Mouse (Mus musculus) cerebellum, adult 11 months (tissue): Measurements from ENCODE around the gene Pnpla2.

Experiments used
- DNase-seq: peaks from one replicate; pipeline ENCODE4 v3.0.0; 2022

The Pnpla2 gene

GRCm38 (mm10) chr7:141468522-141469211, 13.7 kb downstream of the Pnpla2 start:
- no peak for DNase-seq

DNA sequence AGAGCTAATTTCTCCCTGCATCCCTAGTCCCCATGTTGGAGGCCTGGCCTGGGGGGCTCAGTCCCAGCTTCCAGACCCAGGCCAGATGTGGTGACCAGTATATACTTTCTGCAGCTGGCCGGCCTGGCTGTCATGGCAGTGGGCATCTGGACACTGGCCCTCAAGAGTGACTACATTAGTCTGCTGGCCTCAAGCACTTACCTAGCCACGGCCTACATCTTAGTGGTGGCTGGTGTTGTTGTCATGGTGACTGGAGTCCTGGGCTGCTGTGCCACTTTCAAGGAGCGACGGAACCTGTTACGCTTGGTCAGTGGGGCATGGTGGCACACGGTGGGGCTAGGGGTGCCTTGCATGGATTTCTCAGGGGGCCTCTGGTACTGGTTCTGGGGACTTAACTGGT, 14.4 kb downstream of the Pnpla2 start:
- no peak for DNase-seq

GRCm38 (mm10) chr7:141469901-141470636, 15.1 kb downstream of the Pnpla2 start:
- no peak for DNase-seq

GRCm38 (mm10) chr7:141470637-141470944, 15.6 kb downstream of the Pnpla2 start:
- no peak for DNase-seq

DNA sequence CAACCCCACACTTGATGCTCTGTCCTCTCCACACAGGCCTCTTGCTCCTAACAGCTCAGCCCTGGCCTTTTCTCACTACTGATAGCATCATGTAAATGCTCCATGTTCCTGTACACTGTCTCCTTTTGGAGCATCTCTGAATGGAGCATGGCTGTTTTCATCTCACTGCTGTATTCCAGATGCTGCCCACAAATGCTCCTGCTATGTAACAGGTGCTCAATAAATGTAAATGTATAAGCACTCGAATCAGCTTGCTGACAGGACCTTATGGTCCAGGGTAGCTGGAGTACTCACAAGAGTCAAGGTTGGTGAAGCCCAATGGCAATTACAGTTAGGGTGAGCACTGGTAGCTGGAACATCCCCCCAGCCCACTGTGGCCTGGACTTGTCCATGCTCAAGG, 16.2 kb downstream of the Pnpla2 start:
- DNase-seq: no peak

DNA sequence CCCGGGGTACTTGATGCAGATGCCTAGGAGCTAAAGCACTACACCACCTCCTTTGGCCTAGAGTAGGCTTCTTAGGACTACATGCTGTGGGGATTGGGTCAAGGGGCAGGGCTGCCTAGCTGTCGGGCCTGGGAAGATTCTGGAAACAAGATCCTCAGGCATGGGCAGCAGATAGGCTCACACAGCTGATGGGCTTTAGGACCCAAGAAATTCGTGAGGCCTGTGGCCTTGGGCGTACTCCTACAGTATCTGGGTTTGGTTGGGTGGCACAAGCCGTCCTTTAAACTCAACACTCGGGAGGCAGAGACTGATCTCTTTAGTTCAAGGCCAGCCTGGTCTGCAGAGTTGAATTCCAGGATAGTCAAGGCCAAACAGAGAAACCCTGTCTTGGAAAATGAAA, 17.2 kb downstream of the Pnpla2 start:
- DNase-seq: no peak

DNA sequence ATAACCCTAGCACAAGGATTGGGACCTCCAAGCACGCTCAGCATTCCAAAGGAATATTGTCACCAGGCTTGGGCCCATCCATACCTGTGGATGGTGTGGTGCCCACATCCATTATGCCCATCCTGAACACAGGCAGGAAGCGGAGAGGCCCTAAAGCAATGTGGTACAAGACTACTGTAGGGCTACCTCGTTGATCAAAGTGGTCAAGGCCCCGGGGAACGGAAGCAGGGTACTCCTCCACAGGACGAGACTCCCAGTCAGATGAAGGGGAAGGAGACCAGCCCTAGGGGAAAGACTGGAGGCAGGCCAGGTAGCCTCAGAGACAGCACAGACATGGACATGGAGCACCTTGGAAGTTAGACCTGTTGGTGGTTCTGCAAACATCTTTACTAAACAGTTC, 17.8 kb downstream of the Pnpla2 start:
- DNase-seq: no peak

- no peak for DNase-seq
Observed at GRCm38 (mm10) chr7:141474160-141474559, 19.2 kb downstream of the Pnpla2 start.

DNA sequence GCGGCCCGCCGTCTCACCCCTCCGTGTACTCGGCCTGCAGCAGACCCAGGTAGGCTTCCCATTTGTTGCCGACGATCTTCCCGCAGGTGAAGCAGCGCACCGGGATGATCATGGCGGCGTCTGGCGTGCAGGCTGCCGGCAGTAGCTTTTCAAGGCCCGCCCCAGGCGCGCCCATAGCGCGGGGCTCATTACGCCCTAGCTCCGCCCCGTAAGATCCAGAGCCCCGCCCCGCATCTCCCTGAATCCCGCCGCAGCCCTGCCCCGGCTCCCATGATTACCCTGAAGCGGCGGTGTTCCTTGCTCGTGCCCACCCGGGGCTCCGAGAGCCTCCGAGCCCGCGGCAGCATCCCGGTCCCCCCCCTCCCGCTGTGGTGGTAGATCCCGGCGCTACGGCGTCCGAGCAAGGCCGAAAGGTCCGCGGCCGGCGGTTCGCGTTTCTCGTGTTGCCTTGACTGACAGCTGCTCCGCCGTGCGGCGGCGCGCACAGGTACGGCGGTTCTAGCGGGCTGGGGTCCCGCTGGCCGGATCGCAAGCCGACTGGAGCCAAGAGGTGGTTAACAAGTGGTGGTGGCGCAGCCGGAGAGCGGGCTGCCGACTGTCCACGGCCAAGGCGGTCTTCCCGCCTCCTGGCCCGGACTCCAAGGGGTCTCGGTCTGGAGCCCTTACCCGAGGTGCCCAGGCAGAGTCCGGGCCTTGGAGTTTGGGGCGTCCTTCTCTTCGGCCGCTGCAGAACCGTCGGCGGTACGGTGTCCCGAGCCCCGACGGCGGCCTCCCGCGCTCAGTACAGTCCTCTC, 20.2 kb downstream of the Pnpla2 start, which contains the start of the genes Polr2l and Tspan4:
Polr2l (minus strand) TSS at position 122 of the 794 bp plus-strand sequence.
Tspan4 (plus strand) TSS at position 230 of the 794 bp plus-strand sequence.
- peak; percentile 85 for DNase-seq

- DNase-seq: no peak
Observed at GRCm38 (mm10) chr7:141475805-141476158, 20.8 kb downstream of the Pnpla2 start.

- peak; percentile 57 for DNase-seq
Observed at GRCm38 (mm10) chr7:141476226-141476980, 21.4 kb downstream of the Pnpla2 start.

GRCm38 (mm10) chr7:141476981-141477370, 22.0 kb downstream of the Pnpla2 start:
- DNase-seq: no peak

DNA sequence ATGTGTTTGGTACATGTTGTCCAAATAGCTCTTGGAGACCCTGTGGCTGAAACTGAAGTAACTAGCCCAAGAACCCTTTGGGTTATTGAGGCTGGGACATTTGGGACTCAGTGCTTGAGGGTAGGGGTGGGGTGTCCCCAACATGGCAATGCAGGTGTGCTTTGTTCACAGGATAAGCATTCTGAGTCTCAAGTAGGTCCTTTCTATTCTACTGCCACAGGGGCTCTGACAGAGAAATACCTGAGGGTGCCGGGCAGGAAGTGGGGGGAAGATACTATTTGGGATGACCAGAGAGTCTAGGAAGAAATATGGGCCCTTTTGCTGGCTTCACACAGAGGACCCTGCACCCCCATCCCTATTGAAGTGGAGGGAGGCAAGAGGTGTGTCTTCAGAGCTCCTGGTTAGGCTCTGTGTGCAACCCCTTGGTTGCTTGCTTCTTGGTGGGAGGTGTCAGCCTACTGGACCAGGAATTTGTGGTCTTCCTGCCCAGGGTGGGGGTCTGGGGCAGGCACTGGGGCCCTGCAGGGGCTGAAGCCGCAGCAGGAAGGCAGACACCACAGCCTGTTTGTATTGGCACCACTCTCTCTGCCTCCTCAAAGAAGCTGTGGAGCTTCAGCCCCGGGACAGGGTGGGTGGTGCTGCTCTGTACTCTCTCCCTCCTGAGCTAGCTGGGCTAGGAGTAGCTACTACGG, 22.7 kb downstream of the Pnpla2 start:
- DNase-seq: no peak

- no peak for DNase-seq
Observed at GRCm38 (mm10) chr7:141478270-141478748, 23.3 kb downstream of the Pnpla2 start.

- peak; percentile 84 for DNase-seq
Observed at GRCm38 (mm10) chr7:141480842-141481497, 26.0 kb downstream of the Pnpla2 start.

- DNase-seq: peak; percentile 70
Observed at GRCm38 (mm10) chr7:141481498-141482401, 26.8 kb downstream of the Pnpla2 start.

DNA sequence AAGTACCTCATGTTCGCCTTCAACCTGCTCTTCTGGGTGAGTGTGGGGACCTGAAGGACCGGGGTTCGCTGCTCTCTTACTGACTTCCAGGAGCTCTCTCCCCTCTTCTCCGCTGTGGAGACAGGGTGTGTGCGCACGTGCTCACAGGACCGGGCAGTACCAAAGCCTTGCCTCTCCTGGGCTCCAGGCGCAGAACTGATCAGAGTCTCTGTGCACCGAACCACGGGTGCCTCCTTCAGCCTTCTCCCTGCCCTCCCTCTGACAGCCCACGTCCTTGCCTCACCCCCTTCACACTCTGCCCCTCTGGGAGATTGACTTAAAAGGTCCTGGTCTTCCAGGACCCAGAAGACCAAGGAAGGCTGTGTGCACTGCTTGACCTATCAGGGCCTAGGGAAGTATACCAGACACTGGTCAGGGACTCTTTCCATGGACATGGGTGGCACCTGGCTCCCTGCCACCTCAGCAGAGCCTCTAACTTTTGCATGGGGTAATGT, 27.6 kb downstream of the Pnpla2 start:
- no peak for DNase-seq

- DNase-seq: no peak
Observed at GRCm38 (mm10) chr7:141483114-141483653, 28.2 kb downstream of the Pnpla2 start.

GRCm38 (mm10) chr7:141484186-141485120, 29.5 kb downstream of the Pnpla2 start:
- no peak for DNase-seq
